Mouse (Mus musculus): ENCODE measurements around the gene Pex10.

Pex10 gene

DNA sequence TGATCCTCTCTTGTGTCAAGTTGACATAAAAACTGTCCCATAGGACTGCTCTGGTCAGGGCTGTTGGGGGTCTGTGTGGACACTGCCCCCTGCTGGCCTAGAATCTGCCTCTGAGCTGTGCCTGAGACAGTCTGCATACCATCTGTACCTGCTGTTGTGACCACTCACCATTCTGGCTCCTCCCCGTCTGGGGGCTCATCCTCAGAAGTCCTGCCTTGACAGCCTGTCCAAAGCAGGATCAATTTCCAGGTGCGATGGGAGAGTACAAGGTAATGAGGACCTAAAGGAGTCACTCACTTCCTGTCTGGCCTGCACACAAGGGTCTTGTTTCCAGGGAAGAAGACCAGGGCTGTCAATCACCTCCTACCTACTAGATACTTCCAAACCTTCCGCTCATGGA lies 27.7 kb downstream of the Pex10 start:
- DNase-seq = peak; percentile 94

DNA sequence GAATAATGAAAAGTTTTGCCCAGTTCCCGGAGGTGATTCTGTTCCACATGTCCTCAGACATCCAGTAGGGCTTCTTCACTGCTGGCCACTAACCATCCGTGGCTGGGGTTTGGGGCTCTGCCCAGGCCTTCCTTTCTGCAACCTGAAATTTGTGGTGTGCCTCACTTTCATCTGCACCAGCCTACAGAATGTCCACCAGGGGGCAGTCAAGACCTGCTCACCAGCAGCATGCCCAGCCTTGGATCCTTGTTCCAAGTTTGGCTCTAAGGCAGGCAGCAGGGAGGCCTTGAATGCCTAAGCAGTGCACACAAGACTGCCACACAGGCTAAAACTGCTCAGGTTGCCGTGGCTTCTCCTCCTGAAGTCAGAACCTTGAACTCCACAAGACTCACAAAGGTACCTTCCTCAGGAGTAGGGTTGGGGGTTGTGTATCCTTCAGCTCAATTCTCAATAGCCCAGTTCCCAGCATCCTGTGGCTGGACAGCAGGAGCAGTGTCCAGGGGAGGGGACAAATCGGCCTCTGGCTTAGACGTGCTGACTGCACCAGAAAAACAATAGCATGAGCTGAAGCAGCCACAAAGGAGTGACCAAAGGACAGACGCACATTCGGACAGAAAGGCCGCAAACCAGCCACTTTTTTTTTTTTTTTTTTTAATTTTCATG lies 28.6 kb downstream of the Pex10 start:
- DNase-seq = peak; percentile 98

DNA sequence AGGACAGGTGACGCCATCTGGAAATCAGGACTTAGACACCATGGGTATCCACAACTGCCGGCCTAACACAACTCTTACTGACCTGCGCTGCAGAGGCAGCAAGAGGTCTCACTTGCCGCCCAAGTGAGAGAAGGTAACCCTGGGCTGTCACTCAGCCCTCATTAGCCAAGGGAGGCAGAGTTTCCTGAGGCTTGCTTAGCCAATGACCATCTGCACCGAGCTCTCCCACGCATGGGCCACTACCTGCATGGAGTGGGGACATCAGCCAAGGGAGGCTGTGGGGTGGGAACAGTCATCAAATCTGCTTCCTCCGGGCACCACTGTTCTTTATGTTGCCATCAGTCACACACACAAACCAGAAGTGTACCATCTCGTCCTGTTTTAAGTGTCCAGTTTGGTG lies 29.2 kb downstream of the Pex10 start:
- peak; percentile 90 for DNase-seq

DNA sequence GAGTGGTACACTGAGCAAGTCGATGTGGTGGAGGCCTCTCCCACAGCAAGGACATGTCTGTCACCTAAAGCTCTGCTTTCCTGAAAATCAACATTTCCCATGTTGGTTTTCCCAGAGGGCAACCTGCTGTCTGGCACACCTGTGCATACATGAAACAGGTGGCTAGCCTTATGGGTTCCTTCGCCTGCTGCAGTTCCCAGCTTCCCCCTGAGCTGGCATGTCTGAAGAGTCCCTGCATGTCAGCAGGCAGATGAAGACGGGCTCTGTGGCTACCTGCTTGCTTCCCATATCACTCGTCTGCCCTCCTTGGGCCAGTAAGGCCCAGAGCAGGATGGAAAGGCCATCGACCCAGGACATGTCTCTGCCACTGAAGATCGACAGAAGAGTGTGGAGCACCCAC lies 30.6 kb downstream of the Pex10 start:
- DNase-seq = peak; percentile 88

DNA sequence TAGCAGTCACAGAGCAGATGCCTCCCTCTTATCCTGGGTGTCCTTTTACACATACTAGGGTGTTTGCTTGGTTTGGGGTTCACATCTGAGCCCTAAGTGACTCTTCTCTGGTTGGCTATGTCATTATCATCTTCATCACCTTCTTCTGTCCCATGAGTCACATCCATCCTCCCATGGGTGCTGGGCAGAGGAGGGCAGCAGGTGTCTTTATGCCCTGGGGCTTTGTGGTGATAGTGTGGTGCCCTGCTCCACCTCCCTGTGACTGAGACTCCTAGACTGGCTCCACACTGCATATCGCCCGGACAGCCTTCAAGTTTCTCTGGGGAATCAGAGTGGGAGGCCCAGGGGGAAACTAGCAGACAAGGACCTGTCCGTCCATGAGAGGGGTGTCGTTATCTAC lies 31.8 kb downstream of the Pex10 start:
- peak; percentile 76 for DNase-seq

DNA sequence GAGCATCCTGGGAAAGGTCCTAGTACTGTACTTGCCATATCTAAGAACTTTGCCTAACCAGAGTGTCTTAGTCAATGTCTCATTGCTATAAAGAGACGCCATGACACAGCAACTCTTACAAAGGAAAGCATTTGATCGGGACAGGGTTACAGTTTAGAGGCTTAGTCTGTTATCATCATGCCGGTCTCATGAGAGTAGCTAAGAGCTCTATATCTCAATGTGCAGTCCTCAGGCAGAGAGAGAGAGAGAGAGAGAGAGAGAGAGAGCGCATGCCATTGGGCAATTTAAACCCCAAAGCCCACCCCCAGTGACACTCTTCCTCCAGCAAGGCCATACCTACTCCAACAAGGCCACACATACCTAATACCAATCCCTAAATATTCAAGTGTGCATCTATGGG lies 41.1 kb downstream of the Pex10 start:
- no peak for DNase-seq

DNA sequence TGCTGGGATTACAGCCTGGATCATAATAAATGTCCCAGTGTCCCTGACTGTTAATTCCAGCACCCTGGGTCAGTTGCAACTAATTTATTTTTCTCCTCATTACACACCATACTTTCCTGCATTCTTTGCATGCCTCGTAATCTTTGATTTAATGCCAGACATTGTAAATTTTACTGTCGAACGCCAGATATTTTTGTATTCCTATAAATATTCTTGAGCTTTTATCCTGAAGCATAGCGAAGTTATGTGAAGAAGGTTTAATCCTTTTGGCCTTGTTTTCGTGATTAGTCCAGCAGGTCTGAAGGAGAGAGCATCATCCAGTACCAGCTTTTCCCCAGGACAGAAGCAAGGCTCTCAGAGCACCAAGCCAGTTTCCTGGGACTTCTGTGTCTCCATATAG lies 42.7 kb downstream of the Pex10 start:
- no peak for DNase-seq

DNA sequence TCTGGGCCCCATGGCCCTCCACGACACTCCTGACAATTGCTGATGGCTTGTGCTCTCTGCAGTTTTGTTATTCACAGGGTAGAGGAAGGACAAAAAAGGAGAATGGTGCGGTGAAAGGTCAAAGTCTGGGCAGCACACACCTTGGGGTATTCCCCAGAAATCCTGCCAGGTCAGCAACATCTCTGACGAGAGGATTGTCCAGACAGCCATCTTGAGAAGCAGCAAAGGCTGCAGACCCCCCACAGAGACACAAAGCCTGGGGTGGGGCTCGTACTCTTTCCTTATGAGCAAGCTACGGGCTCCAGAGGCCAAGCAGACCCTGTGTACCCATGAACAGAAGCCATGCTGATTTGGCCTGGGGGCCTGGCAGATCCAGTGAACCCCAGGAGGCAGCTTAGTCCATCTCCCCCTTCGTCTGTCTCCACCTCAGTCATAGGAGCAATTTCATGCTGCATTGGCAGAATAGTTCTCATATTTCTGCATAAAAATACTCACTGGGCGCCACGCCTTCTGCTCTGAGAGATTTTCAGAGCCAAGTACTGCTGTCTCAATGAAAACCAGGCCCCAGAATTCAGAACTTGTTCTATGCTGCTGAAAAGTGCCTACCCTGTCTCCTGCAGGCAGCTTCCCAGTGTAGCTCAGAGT lies 47.1 kb downstream of the Pex10 start:
- no peak for DNase-seq

DNA sequence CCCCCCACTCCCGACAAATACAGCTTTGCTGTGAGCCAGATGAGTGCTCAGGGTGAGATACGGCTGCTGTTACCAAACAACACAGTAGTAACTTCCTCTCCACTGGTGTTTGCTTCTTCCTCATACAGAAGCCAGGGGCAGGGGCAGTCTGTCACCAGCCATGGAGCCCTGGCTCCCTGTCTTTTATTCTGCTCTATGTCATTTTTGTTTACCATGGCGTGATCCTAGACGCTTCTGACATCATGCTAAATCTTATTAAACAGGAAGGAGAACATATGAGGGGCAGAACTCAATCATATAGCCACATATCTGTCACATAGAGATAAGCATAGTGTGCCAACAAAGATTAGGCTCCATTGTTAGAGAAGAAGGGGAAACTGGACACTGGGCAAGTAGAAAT lies 49.8 kb downstream of the Pex10 start:
- no peak for DNase-seq

DNA sequence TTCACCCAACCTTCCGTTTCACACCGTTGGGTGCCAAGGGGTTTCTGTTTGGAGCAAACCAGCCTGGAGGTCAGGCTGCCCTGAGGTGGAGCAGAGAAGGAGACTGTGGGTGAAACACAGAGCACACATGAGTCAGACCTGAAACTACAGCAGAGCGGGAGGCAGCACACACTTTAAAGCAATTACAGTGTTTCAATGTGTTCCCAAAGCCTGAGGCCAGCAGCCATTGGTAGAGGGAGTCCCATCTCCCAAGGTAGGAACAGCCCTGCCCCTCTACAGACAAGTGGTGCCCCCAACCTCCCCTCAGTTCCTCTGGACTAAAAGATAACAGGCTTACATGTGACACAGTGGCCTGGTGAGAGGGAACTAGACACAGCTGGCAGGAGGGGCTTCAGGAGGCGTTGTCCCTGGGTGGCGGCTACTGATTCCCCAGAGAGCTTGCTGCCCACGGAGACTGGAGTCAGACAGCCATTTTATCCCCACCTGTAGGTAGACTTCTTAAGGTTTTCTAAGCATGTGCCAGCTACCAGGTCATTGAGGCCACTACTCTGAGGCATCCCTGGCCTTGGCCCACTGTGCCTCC lies 50.7 kb downstream of the Pex10 start:
- peak; percentile 92 for DNase-seq

DNA sequence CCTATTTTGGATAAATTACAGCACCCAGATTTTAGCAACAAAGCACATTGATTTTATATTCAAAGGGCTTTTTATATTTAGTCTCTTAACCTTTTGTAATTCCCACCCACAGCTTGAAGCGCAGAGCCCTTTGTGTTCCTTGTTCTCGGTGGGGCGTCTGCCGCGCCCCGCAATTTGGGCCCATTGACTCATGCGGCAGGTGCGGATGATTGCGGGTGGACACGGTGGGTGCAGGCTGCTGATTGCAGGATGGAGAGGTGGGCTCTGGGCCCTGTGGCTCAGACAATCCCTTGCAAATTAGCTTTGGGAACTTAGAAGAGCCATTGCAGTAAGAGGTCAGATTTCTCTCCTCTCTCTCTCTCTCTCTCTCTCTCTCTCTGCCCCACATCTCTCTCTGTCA lies 51.5 kb downstream of the Pex10 start:
- DNase-seq = no peak

DNA sequence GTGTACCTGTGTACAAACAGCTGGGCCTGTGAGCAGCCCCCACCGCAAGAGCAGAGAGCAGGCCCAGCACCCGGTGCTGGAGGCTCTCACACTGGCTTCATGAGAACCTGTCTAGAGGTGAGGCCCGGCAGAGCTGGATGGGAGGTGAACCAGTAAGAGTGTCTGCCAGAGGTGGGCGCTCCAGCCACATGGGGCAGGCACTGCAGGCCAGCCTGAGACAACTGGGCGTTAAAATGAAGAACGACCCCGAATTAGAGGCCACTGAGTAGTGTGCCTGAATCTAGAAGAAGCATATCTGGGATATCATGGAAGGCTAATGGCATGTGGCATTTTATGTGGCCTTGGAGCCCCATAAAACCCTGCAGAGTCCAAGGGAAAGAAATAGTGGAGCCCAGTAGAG lies 53.2 kb downstream of the Pex10 start:
- no peak for DNase-seq

DNA sequence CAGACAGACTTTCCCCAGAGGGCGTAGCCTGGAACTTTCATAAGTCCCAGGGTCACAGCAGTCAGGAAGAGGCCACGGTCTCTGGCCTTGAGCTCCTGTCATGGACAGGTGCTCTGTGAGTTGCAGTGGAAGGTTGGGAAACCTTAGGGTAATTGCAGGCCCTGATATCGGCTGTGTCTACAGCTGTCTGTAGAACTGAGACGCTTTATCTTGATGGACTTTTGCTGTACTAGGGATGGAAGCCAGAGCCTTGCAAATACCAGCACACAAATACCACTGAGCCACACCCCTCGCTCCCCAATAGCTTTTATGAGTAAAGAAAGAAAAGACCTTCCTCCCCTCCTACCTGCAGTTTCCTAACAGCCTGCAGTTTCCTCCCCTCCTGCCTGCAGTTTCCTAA lies 53.8 kb downstream of the Pex10 start:
- DNase-seq = no peak

DNA sequence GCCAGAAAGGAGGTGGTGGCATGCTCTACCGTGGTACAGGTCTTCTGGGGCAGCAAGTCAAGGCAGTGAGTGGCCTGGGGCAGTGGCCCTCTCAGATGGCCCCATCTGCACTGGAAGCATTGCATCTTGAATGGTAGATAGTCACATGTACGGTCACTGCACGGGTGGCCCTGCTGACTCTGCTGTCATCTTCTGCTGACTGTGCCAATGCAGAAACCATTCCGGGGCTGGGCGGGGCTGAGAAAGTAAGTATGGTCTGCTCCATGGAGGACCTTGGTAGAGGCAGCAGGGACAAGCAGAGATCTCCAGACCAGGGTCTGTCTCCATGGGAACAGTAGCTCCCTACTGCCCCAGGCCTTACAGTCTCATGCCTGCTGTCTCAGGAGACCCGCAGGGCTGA lies 54.4 kb downstream of the Pex10 start:
- peak; percentile 97 for DNase-seq

Measured in heart, adult 11 months (tissue).